Mouse (Mus musculus) adrenal gland, postnatal 10 days (tissue): ENCODE measurements around the gene Sirt4. TPM values are rescaled to one million over a fixed set of nuclear protein-coding genes. Genes with fewer than 3 reads are reported as not detected.

Source experiments
- DNase-seq: peaks from one replicate; pipeline ENCODE4 v3.0.0; 2021; ENCODE audit warnings: mixed read lengths
- total RNA-seq, 2 experiments: library from RNA; stranded (reverse); gene quantifications; 2 replicates each; pipeline ENCODE4 v1.2.3; 2021

The Sirt4 gene
- total RNA-seq, 2 experiments from 2014 or later, result 15.8 to 31.4 TPM

DNA sequence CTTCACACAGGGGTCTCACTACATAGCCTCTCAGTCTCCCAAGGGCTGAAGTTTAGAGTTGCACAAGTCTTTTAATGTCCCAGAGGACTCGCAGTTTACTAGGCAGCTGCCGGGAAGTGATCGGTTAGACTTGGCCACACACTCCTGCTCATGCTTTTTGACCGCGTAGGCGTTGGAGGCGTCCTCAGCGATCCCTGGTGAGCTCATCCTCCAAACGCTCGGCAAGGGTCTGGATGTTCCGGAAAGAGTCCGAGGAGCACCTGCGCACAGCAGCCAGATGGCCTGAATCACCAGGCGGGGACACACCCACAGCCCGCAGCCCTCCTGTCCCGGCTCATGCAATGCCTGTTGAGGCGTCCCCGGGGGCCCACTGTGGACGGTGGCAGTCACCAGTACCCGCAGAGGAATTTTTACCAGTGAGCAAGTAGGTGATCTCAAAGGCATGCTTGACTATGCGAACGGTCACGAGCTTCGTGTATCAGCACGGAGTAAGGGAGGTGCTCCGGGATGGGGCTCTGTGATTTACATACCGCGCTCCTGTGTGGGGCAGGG lies 7.3 kb upstream of the Sirt4 start:
- DNase-seq, result peak; percentile 73

DNA sequence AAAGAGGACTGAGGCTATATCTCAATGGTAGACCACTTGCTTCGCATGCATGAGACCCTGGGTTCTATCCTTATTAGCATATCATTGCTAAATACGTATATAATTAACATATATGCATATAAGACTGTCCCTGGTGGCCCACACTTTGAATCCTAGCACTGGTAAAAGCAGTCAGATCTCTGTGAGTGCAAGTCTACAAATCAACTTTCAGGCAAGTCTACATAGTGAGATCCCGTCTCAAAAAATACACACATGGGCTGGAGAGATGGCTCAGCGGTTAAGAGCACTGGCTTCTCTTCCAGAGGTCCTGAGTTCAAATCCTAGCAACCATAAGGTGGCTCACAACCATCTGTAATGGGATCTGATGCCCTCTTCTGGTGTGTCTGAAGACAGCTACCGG lies 6.6 kb upstream of the Sirt4 start:
- no peak for DNase-seq

GRCm38 (mm10) chr5:115490638-115491000 lies 6.1 kb upstream of the Sirt4 start:
- DNase-seq, result no peak

- DNase-seq, result peak; percentile 89
Observed at GRCm38 (mm10) chr5:115489699-115490637, 5.4 kb upstream of the Sirt4 start.

DNA sequence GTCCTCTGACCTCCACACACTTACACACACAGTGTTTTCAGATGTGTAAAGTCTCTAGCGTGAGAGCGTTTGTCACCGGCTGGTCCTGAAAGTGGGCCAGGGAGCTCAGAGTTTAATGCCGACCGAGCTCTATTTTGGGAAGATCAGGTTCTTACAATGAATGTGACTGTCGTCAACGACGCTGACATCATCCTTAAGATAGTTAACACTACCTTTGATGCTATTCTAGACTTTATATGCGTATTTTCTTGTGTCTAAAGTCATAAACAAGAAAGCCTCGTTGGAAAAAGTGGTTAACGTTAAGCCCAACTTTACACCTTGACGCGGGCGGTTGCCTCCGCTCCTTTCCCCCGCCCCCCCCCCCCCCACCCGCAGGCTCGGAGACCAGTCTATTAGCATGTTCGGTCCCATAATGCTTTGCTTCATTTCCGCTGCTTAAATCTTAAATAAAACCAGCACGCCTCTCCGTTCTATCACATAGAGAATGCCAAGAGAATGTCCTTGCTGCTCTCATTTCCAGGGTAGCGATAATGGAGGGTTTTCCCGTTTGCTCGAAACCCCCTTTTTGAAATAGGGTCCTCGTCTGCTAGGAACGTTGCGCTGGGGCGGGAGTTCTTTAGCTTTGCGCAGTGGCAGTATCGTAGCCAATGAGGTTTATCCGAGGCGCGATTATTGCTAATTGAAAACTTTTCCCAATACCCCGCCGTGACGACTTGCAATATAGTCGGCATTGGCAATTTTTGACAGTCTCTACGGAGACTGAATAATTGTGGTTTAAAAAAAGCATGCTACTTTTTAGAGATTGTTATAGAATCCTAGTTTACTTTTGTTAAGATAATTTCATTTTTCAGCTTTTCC lies 4.5 kb upstream of the Sirt4 start:
- peak; percentile 78 for DNase-seq

GRCm38 (mm10) chr5:115487942-115488580 lies 3.5 kb upstream of the Sirt4 start:
- no peak for DNase-seq

GRCm38 (mm10) chr5:115487353-115487752 lies 2.8 kb upstream of the Sirt4 start:
- no peak for DNase-seq

- DNase-seq, result no peak
Observed at GRCm38 (mm10) chr5:115486726-115487125, 2.2 kb upstream of the Sirt4 start.

DNA sequence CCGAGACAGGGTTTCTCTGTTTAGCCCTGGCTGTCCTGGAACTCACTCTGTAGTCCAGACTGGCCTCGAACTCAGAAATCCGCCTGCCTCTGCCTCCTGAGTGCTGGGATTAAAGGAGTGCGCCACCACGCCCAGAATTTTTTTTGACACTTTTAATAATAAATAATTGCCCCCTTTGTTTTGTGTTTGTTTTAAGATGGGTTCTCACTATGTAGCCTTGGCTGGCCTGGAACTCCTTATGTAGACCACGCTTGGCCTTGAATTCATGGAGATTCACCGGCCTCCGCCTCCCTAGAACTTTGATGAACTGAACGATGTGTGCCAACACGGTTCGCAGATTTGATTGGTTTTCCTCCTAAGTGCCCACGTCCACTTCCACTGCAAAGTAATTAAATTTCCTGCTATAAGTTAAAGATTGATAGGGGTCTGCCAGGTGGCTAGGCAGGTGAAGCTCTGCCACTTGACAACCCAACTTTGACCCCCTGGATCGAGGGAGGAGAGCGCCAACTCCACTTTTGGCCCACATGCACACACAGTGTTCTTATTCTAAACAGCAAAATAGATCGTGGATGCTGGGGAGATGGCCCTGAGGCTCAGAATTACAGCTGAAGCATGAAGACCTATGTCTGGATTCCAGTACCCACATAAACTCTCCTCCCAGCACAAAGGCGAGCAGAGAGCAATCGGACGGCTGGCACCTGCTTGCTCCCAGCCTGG lies 1.1 kb upstream of the Sirt4 start:
- DNase-seq, result no peak

GRCm38 (mm10) chr5:115484996-115485395 lies 471 bp upstream of the Sirt4 start:
- no peak for DNase-seq

GRCm38 (mm10) chr5:115483385-115483784 lies 1.1 kb downstream of the Sirt4 start:
- DNase-seq, result no peak

GRCm38 (mm10) chr5:115482390-115483265 lies 1.9 kb downstream of the Sirt4 start:
- no peak for DNase-seq

GRCm38 (mm10) chr5:115480101-115480500 lies 4.4 kb downstream of the Sirt4 start:
- DNase-seq, result no peak

DNA sequence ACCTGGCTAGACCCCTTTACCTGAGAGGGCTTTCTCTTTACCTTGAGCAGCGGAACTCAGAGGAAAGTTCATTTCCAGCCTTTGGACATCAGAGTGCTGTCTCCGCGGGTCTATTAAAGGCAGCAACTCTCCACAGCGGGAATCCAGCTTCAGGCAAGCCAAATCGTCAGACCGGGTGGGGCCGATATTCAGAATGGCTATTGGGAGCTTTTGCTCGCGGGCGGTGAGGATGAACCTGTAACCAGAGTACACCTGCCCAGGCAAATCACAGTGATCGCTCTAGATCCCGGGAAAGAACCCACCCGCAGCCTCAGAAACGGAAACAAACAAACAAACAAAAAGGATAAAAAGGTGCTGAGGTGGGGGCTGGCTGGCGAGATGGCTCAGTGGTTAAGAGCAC lies 5.0 kb downstream of the Sirt4 start:
- DNase-seq, result no peak

DNA sequence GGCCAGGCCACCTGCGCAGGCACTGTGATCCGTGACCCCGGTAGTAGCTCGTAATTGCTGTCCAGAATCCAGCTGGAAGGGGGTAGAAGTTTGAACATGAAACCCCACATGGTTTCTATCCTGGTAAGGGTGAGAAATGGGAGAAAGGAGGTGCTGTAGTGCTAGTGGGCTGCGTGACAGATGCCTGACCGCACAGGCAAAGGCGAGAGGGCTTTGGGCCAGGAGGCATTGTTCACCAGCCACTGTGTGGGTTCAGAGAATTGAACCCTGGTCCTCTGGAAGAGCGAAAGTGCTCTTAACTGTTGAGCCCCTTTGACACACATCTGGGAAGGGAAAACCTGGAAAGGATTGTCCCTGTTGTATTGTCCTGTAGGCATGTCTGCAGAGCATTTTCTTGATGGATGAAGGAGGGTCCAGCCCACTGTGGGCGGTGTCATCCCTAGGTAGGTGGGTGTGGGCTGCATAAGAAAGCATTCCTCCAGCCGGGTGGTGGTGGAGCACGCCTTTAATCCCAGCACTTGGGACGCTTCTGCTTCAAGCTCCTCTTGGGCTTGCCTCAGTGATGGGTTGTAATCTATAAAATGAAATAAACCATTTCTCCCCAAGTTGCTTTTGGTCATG lies 8.3 kb downstream of the Sirt4 start:
- no peak for DNase-seq

DNA sequence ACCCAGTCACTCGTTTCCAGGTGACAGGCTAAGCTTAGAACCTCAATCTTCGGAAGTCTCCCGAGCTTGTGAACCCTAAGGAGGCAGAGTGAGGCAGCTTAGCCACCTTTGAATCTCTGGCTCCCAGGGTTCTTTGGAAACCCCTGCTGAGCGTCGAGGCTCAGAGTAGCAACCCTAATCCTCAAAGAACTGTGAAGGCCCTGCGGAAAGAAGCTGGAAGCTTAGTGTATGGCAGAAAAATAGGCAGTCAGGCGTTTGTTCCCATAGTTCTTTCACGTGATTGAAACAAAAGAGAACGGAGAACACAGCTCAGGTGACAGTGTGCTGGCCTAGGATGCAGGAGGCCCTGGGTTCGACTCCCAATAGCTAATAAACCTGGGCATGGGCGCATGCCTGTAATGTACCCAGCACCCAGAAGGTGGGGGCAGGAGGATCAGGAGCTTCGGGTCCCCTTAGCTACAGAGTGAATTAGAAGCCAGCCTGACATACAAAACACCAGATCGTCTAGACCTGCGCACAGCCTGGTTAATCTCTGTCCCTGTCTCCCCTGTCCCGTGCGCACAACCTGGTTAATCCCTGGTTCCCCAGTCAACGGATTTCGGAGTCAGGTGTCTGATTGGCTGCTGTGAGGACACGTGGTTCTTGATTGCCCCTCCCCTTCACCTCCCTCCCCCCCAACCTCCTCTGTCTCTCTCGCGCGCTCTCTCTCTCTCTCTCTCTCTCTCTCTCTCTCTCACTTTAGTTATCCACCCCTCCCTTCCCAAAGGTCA lies 9.0 kb downstream of the Sirt4 start:
- peak; percentile 64 for DNase-seq

- DNase-seq, result peak; percentile 68
Observed at GRCm38 (mm10) chr5:115474174-115474828, 10.2 kb downstream of the Sirt4 start.

GRCm38 (mm10) chr5:115473191-115473590 lies 11.3 kb downstream of the Sirt4 start:
- DNase-seq, result no peak
